In the genomic region with DNA sequence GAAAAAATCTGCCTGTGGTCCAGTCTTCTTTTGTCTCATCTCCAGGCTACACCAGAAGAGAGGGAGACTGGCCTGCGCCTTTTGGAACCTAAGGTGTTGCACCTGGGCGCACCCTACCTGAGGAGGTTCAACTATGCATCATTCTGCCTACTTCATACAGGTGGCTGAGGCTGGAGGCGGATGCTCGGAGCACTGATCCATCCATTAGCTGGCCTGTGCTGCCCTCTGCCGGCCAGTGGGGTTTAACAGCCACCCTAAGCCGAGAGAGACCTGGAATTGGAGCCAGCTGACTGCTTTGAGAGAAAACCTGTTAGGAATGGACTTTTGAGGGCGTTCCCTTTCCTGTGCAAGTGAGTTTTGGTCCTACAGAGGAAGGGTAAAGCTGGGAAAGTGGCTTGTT, we compare ENCODE assay signal across 8 mouse cellular contexts. TPM values are rescaled to one million over a fixed set of nuclear protein-coding genes. Genes with fewer than 3 reads are reported as not detected.
A peak's percentile ranks its signal among the peaks of the same experiment; 100 is the strongest.
DNase-seq lines count a peak whose midpoint lies in the region; ATAC-seq and TF ChIP-seq lines count a peak whose summit lies in the region.

No protein-coding gene starts in this region.

- H3K4me1 ChIP-seq in heart, embryonic 11.5 days (ENCODE audit: control insufficient read depth, insufficient read depth, low read length) = no peaks in the 10 kb centered on the region
- no peaks in the 10 kb centered on the region for H3K4me1 ChIP-seq in kidney, adult 2 months (ENCODE audit: control insufficient read depth, insufficient read depth, low read length)
- 0 out of 2 replicates have a peak, but pooled peaks cover 5% of the 10 kb centered on the region for H3K4me1 ChIP-seq in limb, embryonic 11.5 days (ENCODE audit: control insufficient read depth, insufficient read depth, low read length)
- H3K4me1 ChIP-seq in midbrain, postnatal 0 days (ENCODE audit: insufficient read depth, low read length) = no peaks in the 10 kb centered on the region; the same call in 1 of the 2 replicates

- H3K36me3 ChIP-seq in heart, embryonic 11.5 days (ENCODE audit: control insufficient read depth, insufficient read depth, low read length) = no peaks in the 10 kb centered on the region
- H3K36me3 ChIP-seq in kidney, adult 2 months (ENCODE audit: control insufficient read depth, insufficient read depth, low read length) = no peaks in the 10 kb centered on the region
- no peaks in the 10 kb centered on the region for H3K36me3 ChIP-seq in limb, embryonic 11.5 days (ENCODE audit: control insufficient read depth, insufficient read depth, low read length)
- no peaks in the 10 kb centered on the region for H3K36me3 ChIP-seq in midbrain, postnatal 0 days (ENCODE audit: insufficient read depth, low read length)

- no peaks in the 10 kb centered on the region for H3K9me3 ChIP-seq in heart, embryonic 11.5 days (replicated peaks; ENCODE audit: control insufficient read depth, low read length)
- H3K9me3 ChIP-seq in limb, embryonic 11.5 days (ENCODE audit: control insufficient read depth, low read length) = no peaks in the 10 kb centered on the region
- no peaks in the 10 kb centered on the region for H3K9me3 ChIP-seq in midbrain, postnatal 0 days (ENCODE audit: low read length)

- no peak overlapping the region for H3K9ac ChIP-seq in heart, embryonic 11.5 days (ENCODE audit: low read depth, low read length)
- H3K9ac ChIP-seq in limb, embryonic 11.5 days (ENCODE audit: low read length) = no peak overlapping the region
- H3K9ac ChIP-seq in midbrain, postnatal 0 days (replicated peaks; ENCODE audit: low read length, poor library complexity, severe bottlenecking) = no peak overlapping the region

- no peak overlapping the region for H3K27ac ChIP-seq in heart, embryonic 11.5 days (ENCODE audit: low read depth, low read length)
- H3K27ac ChIP-seq in kidney, adult 2 months (ENCODE audit: insufficient read depth, low read depth, low read length) = no peak overlapping the region
- H3K27ac ChIP-seq in limb, embryonic 11.5 days (replicated peaks; ENCODE audit: low read depth, low read length) = no peak overlapping the region
- H3K27ac ChIP-seq in midbrain, postnatal 0 days (ENCODE audit: low read depth, low read length) = no peak overlapping the region

- peak; percentile 94 for TF ChIP-seq CTCF in kidney, adult 2 months (conservative IDR thresholded peaks at IDR 0.05; ENCODE audit: insufficient read depth, insufficient read length, low read depth, low read length)
- peak; percentile 92 for TF ChIP-seq CTCF in midbrain, postnatal 0 days (IDR thresholded peaks at IDR 0.05)

- peak; percentile 95 for DNase-seq in heart, adult 11 months
- DNase-seq in embryo, embryonic 9.5 days (ENCODE audit: extremely low spot score) = peak; percentile 79
- DNase-seq in gastrocnemius, postnatal 4 days (ENCODE audit: low spot score in 2 of 2) = peak; percentile 71 to 78
- DNase-seq in kidney, adult 2 months = peak; percentile 84
- peak; percentile 90 for DNase-seq in limb, embryonic 11.5 days (ENCODE audit: low spot score)
- peak; percentile 85 for DNase-seq in midbrain, postnatal 0 days (ENCODE audit: low spot score)
- peak; percentile 71 to 88 for DNase-seq in spleen, postnatal 10 days (ENCODE audit: low spot score in 2 of 2)

- H3K4me2 ChIP-seq in heart, embryonic 11.5 days = no peak overlapping the region
- no peak overlapping the region for H3K4me2 ChIP-seq in limb, embryonic 11.5 days (ENCODE audit: low read depth, severe bottlenecking)
- no peak overlapping the region for H3K4me2 ChIP-seq in midbrain, postnatal 0 days (ENCODE audit: low read depth, low read length, poor library complexity, severe bottlenecking)

- 8% methylated on average over 7 of the region's 7 CpGs for WGBS in heart, embryonic 11.5 days (ENCODE audit: insufficient replicate concordance)
- 2% methylated on average over 7 of the region's 7 CpGs for WGBS in kidney, adult 2 months
- WGBS in limb, embryonic 11.5 days = 5% methylated on average over 7 of the region's 7 CpGs
- 2% methylated on average over 7 of the region's 7 CpGs for WGBS in midbrain, postnatal 0 days

- H3K27me3 ChIP-seq in heart, embryonic 11.5 days (ENCODE audit: control insufficient read depth, insufficient read depth, low read length) = peaks cover 15% of the 10 kb centered on the region
- no peaks in the 10 kb centered on the region for H3K27me3 ChIP-seq in kidney, adult 2 months (replicated peaks; ENCODE audit: control insufficient read depth, insufficient read depth, low read length)
- no peaks in the 10 kb centered on the region for H3K27me3 ChIP-seq in limb, embryonic 11.5 days (ENCODE audit: control insufficient read depth, insufficient read depth, low read length)
- H3K27me3 ChIP-seq in midbrain, postnatal 0 days (ENCODE audit: insufficient read depth, low read length) = no peaks in the 10 kb centered on the region

- no peak overlapping the region for H3K4me3 ChIP-seq in heart, embryonic 11.5 days (ENCODE audit: low read depth, low read length)
- no peak overlapping the region for H3K4me3 ChIP-seq in kidney, adult 2 months (ENCODE audit: insufficient read depth, low read depth, low read length)
- no peak overlapping the region for H3K4me3 ChIP-seq in limb, embryonic 11.5 days (ENCODE audit: low read depth, low read length)
- H3K4me3 ChIP-seq in midbrain, postnatal 0 days (ENCODE audit: low read depth, low read length) = no peak overlapping the region

- no peak for ATAC-seq in heart, embryonic 11.5 days (replicated peaks; ENCODE audit: insufficient number of reproducible peaks, low FRiP score, low TSS enrichment)
- no peak for ATAC-seq in limb, embryonic 11.5 days (ENCODE audit: insufficient number of reproducible peaks, low FRiP score, low TSS enrichment, low read depth)
- peak; percentile 74 for ATAC-seq in midbrain, postnatal 0 days (ENCODE audit: low FRiP score)

- TF ChIP-seq POLR2A in kidney, adult 2 months (IDR thresholded peaks at IDR 0.05; ENCODE audit: low read depth, low read length) = no peak

RNA-seq across cellular contexts. Expression of a gene that starts 5.5 kb away (rescaled TPM):
- 33.6 and 37.1 TPM in 2 replicates for polyA plus RNA-seq in heart, embryonic 11.5 days (2014; fragmentation: Nextera tagmentation; extraction: Ambion mirVana)
- 10 to 100 TPM; 22.3 to 22.7 TPM for total RNA-seq in gastrocnemius, postnatal 4 days (2021)
- polyA plus RNA-seq in kidney, adult 2 months (2012; rRNA removed) = 28.4 and 36.4 TPM in 2 replicates
- polyA plus RNA-seq in limb, embryonic 11.5 days (2014; fragmentation: Nextera tagmentation; extraction: Ambion mirVana) = 54.3 and 57.1 TPM in 2 replicates
- 36.1 and 41.7 TPM in 2 replicates for total RNA-seq in midbrain, postnatal 0 days (2014; rRNA removed)
- polyA plus RNA-seq in midbrain, postnatal 0 days (2015; fragmentation: Nextera tagmentation; extraction: Ambion mirVana) = 26.0 and 26.8 TPM in 2 replicates
